Mouse (Mus musculus): Measurements from ENCODE around the gene Spag17. TPM values are rescaled to one million over a fixed set of nuclear protein-coding genes. Genes with fewer than 3 reads are reported as not detected.
A peak's percentile ranks its signal among the peaks of the same experiment; 100 is the strongest.

The Spag17 gene
- polyA plus RNA-seq, 1 experiment from 2014 or later, result 0.66 TPM

- no peak overlapping the region for H3K4me2 ChIP-seq (ENCODE audit: low read length)
- H3K9me3 ChIP-seq (replicated peaks; ENCODE audit: low read length), result no peaks in the 10 kb centered on the region
- WGBS, result 52% methylated on average over 7 of the region's 7 CpGs
- H3K27me3 ChIP-seq (ENCODE audit: insufficient read depth, low read length), result no peaks in the 10 kb centered on the region
- no peaks in the 10 kb centered on the region for H3K4me1 ChIP-seq (replicated peaks; ENCODE audit: insufficient read depth, low read length)
- H3K9ac ChIP-seq (ENCODE audit: low read depth, low read length), result no peak overlapping the region
- no peak overlapping the region for H3K4me3 ChIP-seq (replicated peaks; ENCODE audit: low read depth, low read length)
- ATAC-seq (replicated peaks; ENCODE audit: low FRiP score, low read depth), result no peak
- H3K27ac ChIP-seq, result no peak overlapping the region
- no peaks in the 10 kb centered on the region for H3K36me3 ChIP-seq (ENCODE audit: insufficient read depth, low read length)
- DNase-seq (ENCODE audit: low spot score), result no peak
- TF ChIP-seq CTCF (IDR thresholded peaks at IDR 0.05; ENCODE audit: low read depth), result no peak
Measured at GRCm38 (mm10) chr3:99959805-99960485, 74.7 kb downstream of the Spag17 start.

DNA sequence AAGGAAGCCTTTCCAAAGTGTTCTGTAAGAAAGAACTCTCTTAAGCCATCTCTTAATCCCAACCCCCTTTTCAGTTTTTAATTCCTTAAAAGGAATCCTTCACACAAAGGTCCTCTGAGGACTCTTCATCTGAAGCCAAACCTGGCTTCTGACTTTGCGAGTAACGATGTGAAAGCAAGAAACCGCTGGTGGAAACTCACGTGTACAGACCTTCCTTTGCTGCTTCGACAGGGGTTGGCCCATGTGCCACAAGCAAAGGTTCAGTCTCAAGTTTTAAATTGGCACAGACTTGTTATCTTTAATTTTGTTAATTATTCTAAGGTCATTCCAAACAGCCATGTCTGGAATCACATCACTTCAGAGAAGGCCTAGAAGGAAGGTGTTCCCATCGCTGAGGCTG, 79.1 kb downstream of the Spag17 start:
- DNase-seq (ENCODE audit: low spot score), result no peak
- Histone ChIP-seq H3K9me3 (replicated peaks; ENCODE audit: low read length) (no peaks in the 10 kb centered on the region), H3K4me1 (replicated peaks; ENCODE audit: insufficient read depth, low read length) (no peaks in the 10 kb centered on the region), H3K9ac (ENCODE audit: low read depth, low read length) (no peak overlapping the region), H3K27me3 (ENCODE audit: insufficient read depth, low read length) (no peaks in the 10 kb centered on the region), H3K4me2 (ENCODE audit: low read length) (no peak overlapping the region), H3K4me3 (replicated peaks; ENCODE audit: low read depth, low read length) (no peak overlapping the region), H3K36me3 (ENCODE audit: insufficient read depth, low read length) (no peaks in the 10 kb centered on the region), H3K27ac (no peak overlapping the region)
- no peak for TF ChIP-seq CTCF (IDR thresholded peaks at IDR 0.05; ENCODE audit: low read depth)
- ATAC-seq (replicated peaks; ENCODE audit: low FRiP score, low read depth), result no peak
- 89% methylated on average over 6 of the region's 6 CpGs for WGBS

GRCm38 (mm10) chr3:99965863-99966262, 80.7 kb downstream of the Spag17 start:
- no peak for ATAC-seq (replicated peaks; ENCODE audit: low FRiP score, low read depth)
- Histone ChIP-seq H3K4me3 (replicated peaks; ENCODE audit: low read depth, low read length) (no peak overlapping the region), H3K36me3 (ENCODE audit: insufficient read depth, low read length) (no peaks in the 10 kb centered on the region), H3K27ac (no peak overlapping the region), H3K4me2 (ENCODE audit: low read length) (no peak overlapping the region), H3K9me3 (replicated peaks; ENCODE audit: low read length) (no peaks in the 10 kb centered on the region), H3K9ac (ENCODE audit: low read depth, low read length) (no peak overlapping the region), H3K4me1 (replicated peaks; ENCODE audit: insufficient read depth, low read length) (no peaks in the 10 kb centered on the region), H3K27me3 (ENCODE audit: insufficient read depth, low read length) (no peaks in the 10 kb centered on the region)
- WGBS, result 26% methylated on average over 4 of the region's 4 CpGs
- DNase-seq (ENCODE audit: low spot score), result no peak
- no peak for TF ChIP-seq CTCF (IDR thresholded peaks at IDR 0.05; ENCODE audit: low read depth)

GRCm38 (mm10) chr3:99966285-99966684, 81.1 kb downstream of the Spag17 start:
- no peak overlapping the region for H3K4me2 ChIP-seq (ENCODE audit: low read length)
- DNase-seq (ENCODE audit: low spot score) (no peak), ATAC-seq (replicated peaks; ENCODE audit: low FRiP score, low read depth) (no peak)
- H3K4me1 ChIP-seq (replicated peaks; ENCODE audit: insufficient read depth, low read length), result no peaks in the 10 kb centered on the region
- WGBS, result 44% methylated on average over 2 of the region's 2 CpGs
- no peaks in the 10 kb centered on the region for H3K27me3 ChIP-seq (ENCODE audit: insufficient read depth, low read length)
- no peak overlapping the region for H3K27ac ChIP-seq
- TF ChIP-seq CTCF (IDR thresholded peaks at IDR 0.05; ENCODE audit: low read depth), result no peak
- no peaks in the 10 kb centered on the region for H3K9me3 ChIP-seq (replicated peaks; ENCODE audit: low read length)
- H3K9ac ChIP-seq (ENCODE audit: low read depth, low read length), result no peak overlapping the region
- H3K36me3 ChIP-seq (ENCODE audit: insufficient read depth, low read length), result no peaks in the 10 kb centered on the region
- H3K4me3 ChIP-seq (replicated peaks; ENCODE audit: low read depth, low read length), result no peak overlapping the region

- Histone ChIP-seq H3K4me3 (replicated peaks; ENCODE audit: low read depth, low read length) (no peak overlapping the region), H3K9me3 (replicated peaks; ENCODE audit: low read length) (no peaks in the 10 kb centered on the region), H3K36me3 (ENCODE audit: insufficient read depth, low read length) (no peaks in the 10 kb centered on the region), H3K27ac (no peak overlapping the region), H3K27me3 (ENCODE audit: insufficient read depth, low read length) (no peaks in the 10 kb centered on the region), H3K4me1 (replicated peaks; ENCODE audit: insufficient read depth, low read length) (no peaks in the 10 kb centered on the region), H3K4me2 (ENCODE audit: low read length) (no peak overlapping the region), H3K9ac (ENCODE audit: low read depth, low read length) (no peak overlapping the region)
- 29% methylated on average over 5 of the region's 5 CpGs for WGBS
- ATAC-seq (replicated peaks; ENCODE audit: low FRiP score, low read depth) (no peak), DNase-seq (ENCODE audit: low spot score) (peak; percentile 11)
- no peak for TF ChIP-seq CTCF (IDR thresholded peaks at IDR 0.05; ENCODE audit: low read depth)
Measured at GRCm38 (mm10) chr3:99970766-99971165, 85.6 kb downstream of the Spag17 start.

DNA sequence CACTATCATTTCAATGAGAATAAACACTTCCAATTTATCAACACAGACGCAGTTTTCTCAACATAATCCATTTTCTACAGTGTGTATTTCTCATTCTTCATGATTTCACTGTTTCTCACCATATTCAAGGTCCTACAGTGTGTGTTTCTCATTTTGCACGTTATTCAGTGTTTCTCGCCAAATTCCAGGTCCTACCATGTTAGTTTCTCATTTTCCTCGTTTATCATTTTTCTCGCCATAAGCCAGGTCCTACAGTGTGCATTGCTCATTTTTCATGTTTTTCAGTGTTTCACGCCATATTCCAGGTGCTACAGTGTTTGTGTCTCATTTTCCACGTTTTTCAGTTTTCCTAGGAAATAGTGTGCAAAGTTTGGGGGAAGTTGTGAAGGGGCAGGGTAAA, 95.8 kb downstream of the Spag17 start:
- ATAC-seq (replicated peaks; ENCODE audit: low FRiP score, low read depth) (no peak), DNase-seq (ENCODE audit: low spot score) (no peak)
- Histone ChIP-seq H3K9me3 (replicated peaks; ENCODE audit: low read length) (no peaks in the 10 kb centered on the region), H3K36me3 (ENCODE audit: insufficient read depth, low read length) (no peaks in the 10 kb centered on the region), H3K9ac (ENCODE audit: low read depth, low read length) (no peak overlapping the region), H3K4me1 (replicated peaks; ENCODE audit: insufficient read depth, low read length) (no peaks in the 10 kb centered on the region), H3K27ac (no peak overlapping the region), H3K4me2 (ENCODE audit: low read length) (no peak overlapping the region), H3K4me3 (replicated peaks; ENCODE audit: low read depth, low read length) (no peak overlapping the region), H3K27me3 (ENCODE audit: insufficient read depth, low read length) (no peaks in the 10 kb centered on the region)
- no peak for TF ChIP-seq CTCF (IDR thresholded peaks at IDR 0.05; ENCODE audit: low read depth)
- 73% methylated on average over 7 of the region's 7 CpGs for WGBS

DNA sequence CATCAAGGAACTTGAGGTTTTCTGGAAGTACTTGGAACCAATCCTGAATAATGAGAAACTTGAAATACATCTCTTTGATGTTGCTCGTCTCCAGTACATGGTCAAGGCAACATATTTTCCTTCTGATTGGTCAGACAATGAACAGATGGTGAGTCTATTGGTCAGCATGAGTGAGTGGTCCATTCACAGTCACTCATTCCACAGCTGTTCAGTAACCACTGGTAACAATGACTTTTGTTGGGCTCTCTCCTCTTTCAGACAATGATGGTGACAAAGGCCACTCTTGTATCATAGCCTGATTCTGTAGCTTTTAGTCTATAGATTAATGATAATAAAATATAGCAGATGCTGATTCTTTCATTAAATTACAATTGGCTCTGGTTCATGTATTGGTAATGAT, 119.5 kb downstream of the Spag17 start:
- no peaks in the 10 kb centered on the region for H3K36me3 ChIP-seq (ENCODE audit: insufficient read depth, low read length)
- no peak for ATAC-seq (replicated peaks; ENCODE audit: low FRiP score, low read depth)
- no peak overlapping the region for H3K9ac ChIP-seq (ENCODE audit: low read depth, low read length)
- TF ChIP-seq CTCF (IDR thresholded peaks at IDR 0.05; ENCODE audit: low read depth), result no peak
- DNase-seq (ENCODE audit: low spot score), result no peak
- no peaks in the 10 kb centered on the region for H3K27me3 ChIP-seq (ENCODE audit: insufficient read depth, low read length)
- WGBS, result 69% methylated on average over 1 of the region's 1 CpGs
- H3K4me3 ChIP-seq (replicated peaks; ENCODE audit: low read depth, low read length), result no peak overlapping the region
- H3K27ac ChIP-seq, result no peak overlapping the region
- no peaks in the 10 kb centered on the region for H3K4me1 ChIP-seq (replicated peaks; ENCODE audit: insufficient read depth, low read length)
- no peak overlapping the region for H3K4me2 ChIP-seq (ENCODE audit: low read length)
- H3K9me3 ChIP-seq (replicated peaks; ENCODE audit: low read length), result no peaks in the 10 kb centered on the region
